Mouse (Mus musculus) activated CD4-positive, CD25-positive, alpha-beta regulatory T cell, adult 9 weeks (primary cell): ENCODE data around the gene Mog. TPM values are rescaled to one million over a fixed set of nuclear protein-coding genes. Genes with fewer than 3 reads are reported as not detected.

ENCODE experiments used
- polyA plus RNA-seq: library from polyadenylated mRNA; unstranded; fragments of 100-300 nt; shearing (Covaris generic); gene quantifications from one replicate; pipeline ENCODE4 v1.2.1, GENCODE M21; 2017

Mog gene
- polyA plus RNA-seq, result not detected

GRCm38 (mm10) chr17:37022628-37023576 is at the start of gene Mog:
Mog (minus strand) TSS chr17:37023398.

DNA sequence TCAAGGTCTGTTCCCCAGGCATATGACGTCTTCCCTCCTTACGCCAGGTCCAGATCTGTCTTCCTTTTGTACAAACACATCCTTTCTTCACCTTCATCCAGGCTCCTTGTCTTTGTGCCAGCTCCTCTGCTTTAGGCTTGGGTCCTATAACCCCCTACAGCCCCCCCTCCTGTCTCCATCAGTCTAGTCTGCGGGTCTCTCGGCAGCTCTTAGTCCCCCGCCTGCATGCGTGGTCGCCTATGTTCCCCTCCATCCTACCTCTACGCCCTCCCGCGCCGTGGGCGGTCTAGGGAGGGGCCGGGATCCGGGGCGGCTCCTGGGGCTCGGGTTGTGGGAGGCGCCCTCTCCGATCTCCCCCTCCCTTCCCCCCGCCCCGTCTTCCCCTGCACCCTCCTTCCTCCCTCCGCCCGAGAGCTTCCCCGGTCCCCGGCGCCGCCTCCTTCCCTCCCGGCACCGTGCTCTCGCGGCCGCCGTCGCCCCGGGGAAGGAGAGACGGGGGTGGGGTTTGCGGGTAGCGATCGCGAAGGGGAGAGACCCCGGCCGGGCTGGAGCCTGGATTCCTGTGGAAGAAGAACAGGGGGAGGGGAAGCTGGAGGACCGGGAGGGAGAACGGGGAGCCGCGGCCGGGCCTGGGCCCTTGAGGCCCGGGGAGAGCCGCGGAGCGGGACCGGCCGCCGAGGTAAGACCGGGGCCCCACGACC is 22.6 kb upstream of the Mog start, which contains the start of gene Gabbr1:
TSS of gene Gabbr1 (plus strand) at position 356 of the 701 bp plus-strand sequence.

DNA sequence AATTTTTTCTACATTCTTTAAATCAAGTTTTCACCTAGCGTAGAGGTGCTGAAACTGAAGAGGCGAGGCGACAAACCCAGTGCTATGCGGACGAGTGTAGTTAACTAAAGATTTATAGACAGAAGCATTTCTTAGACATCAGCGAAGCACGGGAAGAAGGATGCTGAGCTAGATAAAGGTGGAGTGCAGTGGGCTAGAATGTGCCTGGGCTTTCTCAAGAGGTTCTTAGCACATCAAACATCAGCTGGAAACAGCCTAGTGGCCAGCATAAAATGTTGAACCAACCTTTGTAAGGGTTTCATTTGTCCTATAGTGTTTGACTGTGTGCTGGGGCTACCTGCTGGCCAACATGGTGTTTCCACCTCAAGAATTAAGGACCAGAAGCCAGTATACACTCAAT is 22.3 kb downstream of the Mog start, which contains the start of gene Zfp57:
TSS of gene Zfp57 (plus strand) at position 301 of the 400 bp plus-strand sequence.

GRCm38 (mm10) chr17:36989437-36989836 is 33.8 kb downstream of the Mog start, which contains the start of gene H2-M5:
H2-M5 (minus strand) TSS chr17:36989537.

GRCm38 (mm10) chr17:36981221-36981813 is 41.9 kb downstream of the Mog start, which contains the start of gene 2410137M14Rik:
2410137M14Rik (minus strand) TSS chr17:36981237.

Other genes with a start within 250 kb of the Mog start
- not detected for gene H2-M10.6, start 211.2 kb downstream of the Mog start, polyA plus RNA-seq
- 170 TPM for gene Trim26, start 186.3 kb downstream of the Mog start, polyA plus RNA-seq
- gene Trim15, start 156.2 kb downstream of the Mog start, polyA plus RNA-seq, result 0.35 TPM
- gene Trim10, start 153.8 kb downstream of the Mog start, polyA plus RNA-seq, result 1.0 TPM
- not detected for gene Trim40, start 133.3 kb downstream of the Mog start, polyA plus RNA-seq
- not detected for gene Trim31, start 125.3 kb downstream of the Mog start, polyA plus RNA-seq
- gene Rnf39, start 80.5 kb downstream of the Mog start, polyA plus RNA-seq, result 0.21 TPM
- 186 TPM for gene Ppp1r11, start 71.7 kb downstream of the Mog start, polyA plus RNA-seq
- gene Znrd1, start 64.8 kb downstream of the Mog start, polyA plus RNA-seq, result 98.8 TPM
- gene Znrd1as, start 64.8 kb downstream of the Mog start, polyA plus RNA-seq, result 6.1 TPM
- gene 2410137M14Rik, start 42.2 kb downstream of the Mog start, polyA plus RNA-seq, result not detected
- not detected for gene H2-M5, start 33.9 kb downstream of the Mog start, polyA plus RNA-seq
- not detected for gene Zfp57, start 22.2 kb downstream of the Mog start, polyA plus RNA-seq
- gene Gabbr1, start 22.6 kb upstream of the Mog start, polyA plus RNA-seq, result 12.2 TPM
- gene Olfr90, start 65.1 kb upstream of the Mog start, polyA plus RNA-seq, result not detected
- 0.07 TPM for gene Olfr91, start 74.9 kb upstream of the Mog start, polyA plus RNA-seq
- gene Olfr92, start 96.7 kb upstream of the Mog start, polyA plus RNA-seq, result not detected
- not detected for gene Olfr93, start 138.1 kb upstream of the Mog start, polyA plus RNA-seq
- 0.70 TPM for gene Ubd, start 170.5 kb upstream of the Mog start, polyA plus RNA-seq
- not detected for gene Olfr94, start 177.6 kb upstream of the Mog start, polyA plus RNA-seq
- not detected for gene Olfr95, start 189.7 kb upstream of the Mog start, polyA plus RNA-seq
- gene Olfr96, start 196.7 kb upstream of the Mog start, polyA plus RNA-seq, result not detected
- not detected for gene Olfr97, start 213.9 kb upstream of the Mog start, polyA plus RNA-seq
- not detected for gene Olfr98, start 240.4 kb upstream of the Mog start, polyA plus RNA-seq
- 138 TPM for gene H2-M3, start 246.8 kb upstream of the Mog start, polyA plus RNA-seq